Mouse (Mus musculus): ENCODE data around the gene Chp1. TPM values are rescaled to one million over a fixed set of nuclear protein-coding genes. Genes with fewer than 3 reads are reported as not detected.
"Not testable (repeated sequence)": the region's sequence is repeated elsewhere in the genome, so short reads cannot be mapped to it uniquely, and the experiment has no call there.

The Chp1 gene
- polyA plus RNA-seq, 1 experiment from 2014 or later: 58.9 TPM

DNA sequence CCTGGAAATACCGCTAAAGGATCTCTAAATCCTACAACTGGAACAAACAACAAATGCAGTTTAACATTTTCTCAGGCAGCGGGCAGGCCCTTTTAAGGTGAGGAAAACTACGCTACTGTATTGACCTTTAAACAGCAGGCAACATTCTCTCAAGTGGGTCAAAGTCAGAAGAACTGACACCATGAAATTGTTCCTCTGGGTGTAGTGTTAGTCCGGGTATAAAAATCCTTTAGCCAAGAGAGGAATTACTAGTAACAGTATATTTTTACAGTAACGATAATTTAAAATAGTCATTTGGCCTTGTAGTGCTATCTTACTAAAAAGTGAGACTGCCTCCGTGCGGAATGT, 46.2 kb downstream of the Chp1 start:
- WGBS (ENCODE audit: missing documents): 18% methylated on average over 7 of the region's 7 CpGs
- H3K27ac ChIP-seq: peak overlapping the region; percentile 58
- H3K4me3 ChIP-seq (ENCODE audit: inconsistent target): peak overlapping the region; percentile 5; the same call in 1 of the 2 replicates

DNA sequence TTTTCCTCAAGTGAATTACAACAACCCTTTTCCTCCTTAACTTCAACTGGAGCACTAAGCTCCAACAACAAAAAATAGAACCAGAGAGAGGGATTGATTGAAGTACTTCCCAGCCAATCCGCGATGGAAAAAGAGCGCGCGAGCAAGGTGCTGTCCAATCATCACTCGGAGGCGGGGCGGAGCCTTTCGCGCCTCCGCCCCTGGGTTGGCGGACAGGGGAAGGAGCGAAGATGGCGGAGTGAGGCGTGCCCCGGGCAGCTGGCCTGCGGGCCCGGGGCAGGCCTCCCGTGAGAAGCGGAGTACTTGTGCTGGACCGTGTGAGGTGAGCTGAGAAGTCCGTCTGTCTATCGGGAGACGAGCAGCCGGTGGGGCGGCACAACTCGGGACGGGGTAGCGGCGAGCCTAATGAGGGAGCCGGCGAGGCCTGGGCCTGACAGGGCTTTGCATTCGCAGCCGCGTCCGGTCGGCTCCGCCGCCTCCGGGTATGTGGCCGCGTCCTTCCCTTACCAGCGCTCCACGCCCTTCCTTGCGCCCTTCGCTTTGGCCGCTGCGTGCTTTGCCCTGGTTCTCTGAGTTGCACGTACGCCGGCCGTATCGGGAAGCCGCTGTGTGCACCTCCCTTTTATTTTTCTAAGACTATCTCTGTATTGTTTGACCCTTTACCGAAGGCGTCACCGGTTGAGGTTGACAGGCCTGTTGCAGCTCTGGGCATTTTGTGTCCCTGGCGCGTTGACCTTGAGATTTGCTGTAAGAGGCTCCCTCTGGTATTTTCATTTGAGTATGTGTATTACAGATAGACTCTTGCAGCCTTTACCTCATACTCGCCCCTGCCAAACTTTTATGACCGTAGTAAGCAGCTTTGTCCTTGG, 46.9 kb downstream of the Chp1 start:
- peak overlapping the region; percentile 65 for H3K27ac ChIP-seq
- peaks cover 18% of the 10 kb centered on the region for H3K36me3 ChIP-seq (ENCODE audit: inconsistent target)
- H3K4me3 ChIP-seq (ENCODE audit: inconsistent target): peak overlapping the region; percentile 88
- WGBS (ENCODE audit: missing documents): under 1% methylated on average over 53 of the region's 61 CpGs
- peaks cover 51% of the 10 kb centered on the region for H3K79me2 ChIP-seq (ENCODE audit: inconsistent target)

More for the DNA sequence above, 46.2 kb downstream of the Chp1 start:
- Histone ChIP-seq H3K36me3 (ENCODE audit: inconsistent target) (peaks cover 16% of the 10 kb centered on the region), H3K79me2 (ENCODE audit: inconsistent target) (peaks cover 45% of the 10 kb centered on the region)

GRCm38 (mm10) chr2:119595308-119595707, 47.8 kb downstream of the Chp1 start:
- Histone ChIP-seq H3K4me3 (ENCODE audit: inconsistent target) (peak overlapping the region; percentile 88), H3K79me2 (ENCODE audit: inconsistent target) (peaks cover 60% of the 10 kb centered on the region), H3K27ac (peak overlapping the region; percentile 65), H3K36me3 (ENCODE audit: inconsistent target) (peaks cover 28% of the 10 kb centered on the region)
- 11% methylated on average over 4 of the region's 4 CpGs for WGBS (ENCODE audit: missing documents)

GRCm38 (mm10) chr2:119596781-119597330, 49.4 kb downstream of the Chp1 start:
- H3K27ac ChIP-seq: no peak overlapping the region
- 45% methylated on average over 8 of the region's 8 CpGs for WGBS (ENCODE audit: missing documents)
- H3K79me2 ChIP-seq (ENCODE audit: inconsistent target): peaks cover 76% of the 10 kb centered on the region
- H3K4me3 ChIP-seq (ENCODE audit: inconsistent target): no peak overlapping the region
- H3K36me3 ChIP-seq (ENCODE audit: inconsistent target): peaks cover 37% of the 10 kb centered on the region

GRCm38 (mm10) chr2:119601027-119601426, 53.5 kb downstream of the Chp1 start:
- Histone ChIP-seq H3K4me3 (ENCODE audit: inconsistent target) (no peak overlapping the region), H3K36me3 (ENCODE audit: inconsistent target) (peaks cover 42% of the 10 kb centered on the region), H3K79me2 (ENCODE audit: inconsistent target) (peaks cover 93% of the 10 kb centered on the region), H3K27ac (no peak overlapping the region)
- whole genome bisulfite sequencing (ENCODE audit: missing documents): 89% methylated on average over 3 of the region's 4 CpGs

GRCm38 (mm10) chr2:119601575-119601974, 54.1 kb downstream of the Chp1 start:
- not testable (repeated sequence) for H3K4me3 ChIP-seq (ENCODE audit: inconsistent target); H3K27ac ChIP-seq
- H3K36me3 ChIP-seq (ENCODE audit: inconsistent target): peaks cover 44% of the 10 kb centered on the region
- H3K79me2 ChIP-seq (ENCODE audit: inconsistent target): peaks cover 93% of the 10 kb centered on the region
- WGBS (ENCODE audit: missing documents): 90% methylated on average over 3 of the region's 3 CpGs

DNA sequence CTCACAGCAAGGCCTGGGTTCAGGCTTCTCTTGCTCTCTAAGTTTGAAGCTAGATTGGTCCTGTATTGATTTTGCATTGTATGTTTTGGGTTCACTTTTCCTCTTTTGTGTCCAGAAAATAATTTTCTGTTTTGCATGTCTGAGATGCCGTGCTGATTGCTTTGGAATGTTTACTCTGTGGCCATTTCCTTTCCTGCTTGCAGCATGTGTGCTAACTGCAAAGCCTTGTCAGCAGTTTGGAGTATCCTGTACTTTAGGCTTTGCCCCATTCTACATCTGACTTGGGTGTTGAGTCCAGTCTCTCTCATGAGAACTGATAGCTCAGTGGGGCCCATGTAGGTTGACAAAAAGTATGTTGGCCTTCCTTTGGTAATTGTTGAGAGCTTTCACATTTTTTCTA, 55.0 kb downstream of the Chp1 start:
- Histone ChIP-seq H3K36me3 (ENCODE audit: inconsistent target) (peaks cover 36% of the 10 kb centered on the region), H3K4me3 (ENCODE audit: inconsistent target) (no peak overlapping the region), H3K27ac (no peak overlapping the region), H3K79me2 (ENCODE audit: inconsistent target) (peaks cover 89% of the 10 kb centered on the region)
- 93% methylated on average over 1 of the region's 1 CpGs for WGBS (ENCODE audit: missing documents)

DNA sequence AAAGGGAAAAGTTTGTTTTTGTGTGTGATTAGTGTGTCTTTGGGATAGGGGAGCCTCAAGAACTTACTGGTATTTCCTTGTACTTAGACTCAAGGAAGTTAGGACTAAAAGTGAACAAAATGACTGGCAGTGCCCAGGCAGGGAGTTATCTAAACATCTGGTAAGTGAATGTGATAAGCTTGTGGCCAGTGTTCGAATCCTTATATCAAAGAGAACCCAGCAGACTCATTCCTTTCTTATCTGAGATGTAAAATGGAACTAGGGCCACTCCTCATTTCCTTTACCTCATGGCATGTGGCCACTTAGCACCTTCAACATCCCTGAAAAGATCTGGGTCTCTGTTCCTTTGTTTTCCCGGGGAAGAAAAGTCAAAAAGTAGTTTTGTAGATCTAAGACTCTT, 56.4 kb downstream of the Chp1 start:
- peaks cover 28% of the 10 kb centered on the region for H3K36me3 ChIP-seq (ENCODE audit: inconsistent target)
- peaks cover 75% of the 10 kb centered on the region for H3K79me2 ChIP-seq (ENCODE audit: inconsistent target)
- H3K4me3 ChIP-seq (ENCODE audit: inconsistent target): no peak overlapping the region
- H3K27ac ChIP-seq: no peak overlapping the region
- 84% methylated on average over 2 of the region's 2 CpGs for WGBS (ENCODE audit: missing documents)

- no peak overlapping the region for H3K27ac ChIP-seq
- WGBS (ENCODE audit: missing documents): 87% methylated on average over 6 of the region's 6 CpGs
- no peak overlapping the region for H3K4me3 ChIP-seq (ENCODE audit: inconsistent target)
Observed at GRCm38 (mm10) chr2:119605361-119605973, 58.0 kb downstream of the Chp1 start.

GRCm38 (mm10) chr2:119607023-119607422, 59.5 kb downstream of the Chp1 start:
- Histone ChIP-seq H3K4me3 (ENCODE audit: inconsistent target) (no peak overlapping the region), H3K36me3 (ENCODE audit: inconsistent target) (peaks cover 8% of the 10 kb centered on the region; the same call in 1 of the 2 replicates), H3K27ac (no peak overlapping the region), H3K79me2 (ENCODE audit: inconsistent target) (peaks cover 43% of the 10 kb centered on the region)
- WGBS (ENCODE audit: missing documents): 91% methylated on average over 4 of the region's 4 CpGs

More at GRCm38 (mm10) chr2:119605361-119605973, 58.0 kb downstream of the Chp1 start:
- Histone ChIP-seq H3K36me3 (ENCODE audit: inconsistent target) (peaks cover 15% of the 10 kb centered on the region; the same call in 1 of the 2 replicates), H3K79me2 (ENCODE audit: inconsistent target) (peaks cover 59% of the 10 kb centered on the region)

DNA sequence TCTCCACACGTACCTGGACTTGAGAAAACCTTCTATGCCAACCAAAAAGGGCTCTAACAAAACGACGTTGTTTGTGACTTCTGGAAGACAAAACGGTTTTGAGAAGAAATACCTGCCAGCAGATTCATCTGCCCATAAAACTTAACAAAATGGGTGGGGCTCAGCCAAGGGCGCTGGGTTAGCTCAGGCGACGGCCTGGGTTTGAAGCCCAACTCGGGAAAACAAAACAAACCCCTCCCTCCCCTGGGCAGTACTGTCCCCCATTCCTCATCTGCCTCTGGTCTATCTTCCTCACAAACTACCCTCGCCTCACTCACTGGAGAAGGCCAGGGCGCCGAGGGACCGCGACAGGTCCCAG, 70.3 kb downstream of the Chp1 start:
- WGBS (ENCODE audit: missing documents): 2% methylated on average over 13 of the region's 13 CpGs
- Histone ChIP-seq H3K79me2 (ENCODE audit: inconsistent target) (peaks cover 42% of the 10 kb centered on the region), H3K4me3 (ENCODE audit: inconsistent target) (peak overlapping the region; percentile 83), H3K27ac (peak overlapping the region; percentile 69), H3K36me3 (ENCODE audit: inconsistent target) (no peaks in the 10 kb centered on the region)

GRCm38 (mm10) chr2:119618199-119618982, 70.9 kb downstream of the Chp1 start, which contains the start of the genes Nusap1 and Oip5:
Gene Nusap1 (plus strand): TSS chr2:119618298.
Gene Oip5 (minus strand): TSS chr2:119618469.
- peak within 1 kb of the TSS; percentile 83 for H3K4me3 ChIP-seq (ENCODE audit: inconsistent target)
- H3K27ac ChIP-seq: peak within 1 kb of the TSS; percentile 69
- WGBS (ENCODE audit: missing documents): under 1% methylated on average over 55 of the region's 55 CpGs
- peaks cover 47% of the 10 kb centered on the region for H3K79me2 ChIP-seq (ENCODE audit: inconsistent target)
- no peaks in the 10 kb centered on the region for H3K36me3 ChIP-seq (ENCODE audit: inconsistent target)

GRCm38 (mm10) chr2:119619002-119619401, 71.5 kb downstream of the Chp1 start:
- WGBS (ENCODE audit: missing documents): 0% methylated on average over 5 of the region's 6 CpGs
- Histone ChIP-seq H3K27ac (peak overlapping the region; percentile 69), H3K4me3 (ENCODE audit: inconsistent target) (peak overlapping the region; percentile 83), H3K79me2 (ENCODE audit: inconsistent target) (peaks cover 53% of the 10 kb centered on the region)
- H3K36me3 ChIP-seq (ENCODE audit: inconsistent target): not testable (repeated sequence)

DNA sequence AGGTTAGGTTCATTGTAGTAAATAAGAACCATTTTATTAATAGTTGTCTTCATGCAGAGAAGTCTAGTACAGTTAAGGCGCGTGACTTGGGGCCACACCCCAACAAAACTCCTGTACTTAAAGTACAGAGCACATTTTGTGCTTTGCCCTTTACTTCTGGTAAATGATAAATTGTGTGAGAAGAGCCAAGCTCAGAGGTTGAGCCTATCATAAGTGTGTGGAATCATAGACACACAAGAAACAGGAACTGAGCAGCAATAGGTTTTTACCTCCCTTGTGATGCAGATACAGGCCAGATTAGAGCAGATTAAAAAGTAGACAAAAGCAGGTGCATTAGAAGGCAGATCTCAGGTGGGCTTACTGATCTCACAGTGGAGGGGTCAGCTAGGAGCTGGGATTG, 73.8 kb downstream of the Chp1 start:
- no peaks in the 10 kb centered on the region for H3K36me3 ChIP-seq (ENCODE audit: inconsistent target)
- peaks cover 65% of the 10 kb centered on the region for H3K79me2 ChIP-seq (ENCODE audit: inconsistent target)
- H3K4me3 ChIP-seq (ENCODE audit: inconsistent target): no peak overlapping the region
- H3K27ac ChIP-seq: no peak overlapping the region
- 92% methylated on average over 2 of the region's 2 CpGs for WGBS (ENCODE audit: missing documents)

All from macrophage (primary cell).